Mouse (Mus musculus) spleen, adult 12 weeks (tissue): ENCODE measurements at regions not wholly inside any gene's neighbourhood (a gene's known extent, or its start where the extent isn't known, plus 50 kb on each side); places are given as distances from the start of the nearest gene placed in this dataset.

Experiments
- DNase-seq: peaks from one replicate; pipeline ENCODE4 v3.0.0; 2022; ENCODE audit warnings: low spot score

DNA sequence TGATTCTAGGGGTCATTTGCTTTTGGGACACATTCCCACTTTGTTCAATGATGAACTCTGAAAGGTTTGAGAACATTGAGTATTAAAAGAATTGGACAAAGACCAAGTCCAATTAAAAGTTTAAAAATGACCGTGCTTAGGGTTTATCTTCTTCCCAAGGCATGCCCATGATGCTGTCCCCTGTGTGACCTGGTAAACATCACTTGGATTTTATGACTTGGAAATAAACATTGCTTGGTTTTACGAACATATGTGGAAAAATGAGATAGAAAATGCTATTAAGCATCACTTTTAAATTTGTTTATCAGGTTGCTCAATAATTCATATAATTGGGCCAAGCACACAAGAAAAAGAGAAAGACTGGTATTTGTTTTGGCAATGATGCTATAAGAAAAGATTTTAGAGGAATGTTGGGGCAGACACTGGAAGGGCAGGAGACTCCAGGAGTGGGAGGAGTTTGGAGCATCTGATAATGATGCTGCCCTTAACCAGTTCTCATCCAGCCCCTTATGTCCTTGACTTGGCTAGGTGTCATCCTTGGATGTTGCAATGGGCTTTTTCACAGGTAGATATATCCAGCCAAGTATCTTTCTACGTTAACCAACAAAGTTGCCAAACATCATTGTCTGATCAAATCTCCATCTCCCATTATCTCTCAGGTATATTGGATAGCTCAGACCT, 92.1 kb upstream of the Dcn start:
- no peak for DNase-seq

DNA sequence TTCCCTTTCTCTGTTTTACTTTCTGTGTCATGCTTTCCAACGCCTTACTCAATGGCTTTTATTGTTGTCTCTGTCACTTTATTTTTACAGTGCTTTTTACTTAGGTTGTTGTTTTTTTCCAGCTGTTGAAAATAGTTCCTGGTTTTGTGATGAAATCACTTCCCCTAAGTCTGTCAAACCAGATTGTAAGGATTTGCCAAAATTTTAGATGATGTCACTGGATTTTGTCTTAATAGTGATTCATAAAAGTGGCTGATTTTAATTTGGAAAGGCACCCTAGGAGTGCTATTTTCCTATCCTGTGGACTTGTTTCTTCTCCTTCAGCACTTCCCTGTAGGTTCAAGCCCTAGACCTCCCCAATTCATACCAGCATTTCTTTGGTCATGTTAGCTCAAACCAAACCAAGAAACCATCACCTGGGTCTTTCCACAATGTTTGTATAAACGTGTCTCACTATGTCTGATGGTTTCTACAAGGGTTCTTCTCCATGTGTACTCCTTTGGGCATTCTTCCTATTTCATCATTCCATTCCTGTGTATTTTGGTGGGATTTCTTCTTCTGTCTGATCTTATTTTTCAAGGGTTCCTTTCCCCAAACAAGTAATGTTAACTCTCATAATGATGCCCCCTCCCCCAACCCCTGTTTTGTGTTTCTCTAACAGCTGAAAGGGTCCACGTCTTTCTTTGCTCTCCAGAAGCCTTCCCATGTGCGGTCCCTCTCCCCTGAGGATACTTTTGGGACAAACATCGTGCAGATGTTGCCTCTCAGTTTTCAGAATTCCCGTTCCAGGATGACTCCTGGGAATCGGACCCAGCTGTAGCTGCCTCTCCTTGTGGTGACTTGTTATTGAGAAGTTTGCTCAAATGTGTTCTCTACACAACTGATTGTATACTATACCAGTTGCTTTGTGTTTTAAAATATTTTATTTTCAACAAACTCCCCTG, 89.5 kb upstream of the Dcn start:
- DNase-seq: no peak

DNA sequence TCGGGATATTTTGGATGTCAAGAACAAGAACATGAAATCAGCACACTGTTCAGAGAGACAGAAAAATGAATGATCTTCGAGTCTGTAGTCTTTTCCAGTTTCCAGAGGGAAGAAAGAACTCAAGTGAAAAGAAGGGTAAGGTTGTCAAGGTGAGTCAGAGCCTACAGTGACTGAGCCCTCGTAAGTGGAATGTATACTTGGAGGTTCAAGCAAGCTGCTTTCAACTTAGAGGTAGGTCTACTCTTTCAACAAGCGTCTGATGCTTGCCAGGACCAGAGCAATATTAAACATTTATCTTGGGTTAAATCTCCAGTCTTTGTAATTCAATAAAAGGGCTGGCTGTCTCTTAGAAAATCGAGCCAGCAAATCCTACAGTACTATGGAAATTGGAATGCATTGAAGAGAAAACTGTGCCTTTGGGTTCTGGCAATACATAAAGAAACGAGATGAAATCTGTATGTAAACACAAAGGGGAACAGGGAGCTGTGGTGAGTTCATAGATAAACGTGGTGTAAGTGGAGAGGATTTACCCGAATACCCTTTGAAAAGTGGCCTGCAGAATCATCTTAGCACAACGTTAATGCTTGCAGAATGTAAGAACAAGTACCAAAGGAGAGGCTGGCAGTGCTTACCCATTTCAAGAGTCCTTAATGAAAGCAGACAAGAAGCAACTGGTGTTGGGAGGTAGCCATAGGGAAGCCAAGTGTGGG, 82.2 kb upstream of the Dcn start:
- no peak for DNase-seq

DNA sequence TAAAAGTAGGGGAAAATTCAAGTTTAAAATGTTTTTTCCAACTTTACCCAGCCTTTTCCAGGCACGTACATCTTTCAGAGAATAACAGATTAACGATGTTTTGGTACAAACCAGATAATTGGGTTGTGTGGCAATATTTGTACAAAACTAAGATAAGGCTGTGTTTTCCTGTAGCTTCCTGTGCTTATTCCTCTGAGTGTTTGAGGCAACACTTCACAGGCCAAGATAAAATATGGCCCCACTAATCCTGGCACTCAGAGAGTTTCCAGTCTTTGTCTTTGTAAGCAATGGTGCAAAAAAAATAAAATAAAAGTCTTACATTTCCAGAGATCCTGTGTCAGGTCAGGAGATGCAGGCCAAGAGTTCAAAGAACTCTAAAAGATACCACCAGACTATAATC, 81.5 kb upstream of the Dcn start:
- DNase-seq: no peak

DNA sequence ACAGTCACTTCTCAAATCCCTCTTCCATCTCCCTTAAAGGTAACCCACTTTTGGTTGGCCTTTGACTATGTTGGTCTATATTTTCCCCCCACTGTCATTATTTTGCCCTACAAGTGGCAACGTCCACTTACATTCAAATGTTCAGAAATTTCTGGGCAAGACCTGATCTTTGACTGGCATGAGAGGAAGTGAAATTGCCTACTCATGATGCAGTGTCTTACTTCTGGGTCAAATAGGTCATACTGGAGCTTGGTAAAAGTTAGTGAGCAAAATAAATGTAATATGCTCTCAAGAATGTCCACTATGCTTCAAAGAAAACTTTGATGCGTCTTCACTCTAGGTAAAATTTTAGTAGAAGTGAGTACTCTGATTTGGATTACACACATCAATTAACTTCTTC, 76.9 kb upstream of the Dcn start:
- no peak for DNase-seq

DNA sequence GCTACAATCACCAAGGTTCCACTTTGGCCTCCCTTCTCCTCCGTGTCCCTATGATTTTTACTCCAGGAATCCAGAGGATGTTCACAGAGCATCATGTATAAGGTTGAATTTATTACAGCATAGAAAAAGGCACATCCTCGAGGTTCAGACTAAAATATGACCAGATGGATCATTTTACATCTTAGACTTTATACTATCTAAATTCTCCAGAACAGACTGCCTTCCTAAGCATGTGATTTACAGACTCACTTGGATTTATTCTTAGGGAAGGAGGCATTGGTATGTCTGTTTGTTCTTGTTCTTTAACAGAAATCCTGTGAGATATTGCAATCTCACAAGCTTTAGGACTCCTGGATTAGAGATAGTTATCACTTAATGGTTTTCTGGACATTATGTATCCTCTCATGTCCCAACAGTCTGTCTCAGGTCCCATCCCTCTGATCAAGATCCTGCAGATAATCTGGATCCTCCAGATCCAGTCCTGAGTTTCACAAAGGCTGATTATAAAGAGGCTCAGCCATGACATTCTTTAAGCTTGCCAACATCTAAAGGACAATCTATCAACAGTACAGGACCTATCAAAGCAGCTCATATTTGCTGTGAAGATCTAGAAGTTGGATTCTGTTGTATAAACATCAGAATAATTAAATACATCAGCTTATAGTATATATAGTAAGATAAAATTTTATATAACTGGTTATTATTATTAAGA, 75.2 kb upstream of the Dcn start:
- no peak for DNase-seq

DNA sequence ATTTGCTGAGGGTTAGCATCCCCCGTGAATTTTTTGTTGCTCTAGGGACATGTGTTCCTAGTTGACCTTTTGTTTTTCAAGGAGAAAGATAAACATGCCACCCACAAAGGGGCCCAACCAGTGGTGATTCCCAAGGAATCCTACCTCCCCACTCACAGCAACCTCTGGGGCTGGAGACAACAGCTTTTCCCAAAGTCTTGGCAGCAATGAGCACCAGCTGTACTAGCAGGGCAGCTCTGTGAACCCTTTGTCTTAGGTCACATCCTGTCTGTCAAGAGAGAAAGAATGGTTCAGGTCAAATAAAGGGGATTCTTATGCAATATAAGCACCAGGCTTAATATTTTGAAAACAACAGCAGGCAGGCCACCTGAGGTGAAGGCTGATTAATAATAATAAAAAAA, 70.2 kb upstream of the Dcn start:
- no peak for DNase-seq

DNA sequence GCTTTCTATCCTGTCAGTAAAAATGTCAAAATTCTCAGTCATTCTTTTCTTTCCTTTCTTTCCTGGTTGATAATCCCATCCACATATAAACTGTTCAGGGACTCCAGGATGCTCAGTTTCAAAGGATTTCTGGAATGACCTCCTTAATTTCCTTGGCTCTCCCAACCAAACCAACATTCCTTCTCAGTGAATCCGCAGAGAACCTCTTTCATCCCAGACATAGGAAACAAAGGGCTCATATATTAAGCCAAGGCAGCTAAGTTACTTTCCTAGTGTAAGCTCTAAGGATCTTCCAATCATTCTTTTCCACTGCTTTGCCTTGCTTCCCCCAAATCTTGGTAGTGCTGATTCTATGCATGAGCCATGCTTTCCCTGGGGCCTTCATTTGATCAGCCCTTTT, 69.5 kb upstream of the Dcn start:
- DNase-seq: no peak

DNA sequence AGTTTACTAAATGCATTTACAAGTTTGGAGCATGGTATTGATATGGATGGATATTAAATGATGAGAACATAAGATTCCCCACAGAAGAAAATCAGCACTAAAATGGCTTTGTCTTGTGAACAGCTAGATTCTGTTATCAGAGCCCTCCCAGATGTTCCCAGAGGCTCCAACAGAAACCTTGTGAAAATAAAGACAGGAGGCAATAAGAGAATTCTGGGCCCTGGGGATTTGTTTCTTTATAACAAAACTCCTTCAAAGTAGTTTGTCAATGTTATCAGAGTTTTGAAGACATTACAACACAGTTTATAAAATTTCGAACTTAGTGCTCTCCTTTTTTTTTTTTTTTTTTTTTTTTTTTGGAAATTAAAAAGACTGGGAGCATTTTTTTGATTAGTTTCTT, 56.8 kb upstream of the Dcn start:
- no peak for DNase-seq

DNA sequence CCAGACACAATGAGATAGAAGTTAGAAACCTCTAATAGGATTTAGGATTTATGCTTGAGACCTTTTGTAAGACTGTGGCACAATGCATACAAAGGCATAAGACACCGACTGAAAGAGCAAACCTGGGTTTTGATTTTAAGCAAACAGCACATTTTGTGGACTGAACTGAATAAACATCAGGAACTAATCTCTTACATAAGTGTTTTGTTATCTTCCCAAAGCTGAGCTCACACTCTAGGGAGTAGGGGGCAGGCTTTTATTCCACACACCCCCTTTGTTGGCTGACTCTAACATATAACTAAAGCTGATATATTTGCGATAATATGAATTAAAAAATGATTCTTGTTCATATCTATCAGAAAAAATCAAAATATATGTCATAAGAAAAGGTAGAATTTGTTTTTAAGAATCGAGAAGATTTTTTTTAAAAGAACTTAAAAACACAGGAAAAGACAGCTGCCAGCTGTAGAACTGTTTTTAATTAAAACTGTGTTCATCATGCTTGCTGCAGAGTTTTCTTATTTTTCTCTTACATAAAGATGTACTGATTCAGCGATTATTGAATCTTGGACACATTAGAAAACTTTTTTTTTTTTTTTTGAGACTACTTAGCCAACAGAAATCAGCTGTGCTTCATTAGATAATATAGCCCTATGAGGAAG, 56.2 kb upstream of the Dcn start:
- no peak for DNase-seq
